Mouse (Mus musculus) lung, embryonic 14.5 days (tissue): ENCODE results near the gene Gdpd5. TPM values are rescaled to one million over a fixed set of nuclear protein-coding genes. Genes with fewer than 3 reads are reported as not detected.
A peak's percentile ranks its signal among the peaks of the same experiment; 100 is the strongest.
"Not testable (repeated sequence)": the region's sequence is repeated elsewhere in the genome, so short reads cannot be mapped to it uniquely, and the experiment has no call there.

Experiments used
- ATAC-seq: fragments of 200-750 bp; cut with Nextera tagmentation; 2 replicates; pipeline ENCODE4 v1.8.0; 2017; ENCODE audit warnings: mild to moderate bottlenecking, moderate TSS enrichment, moderate library complexity; ENCODE audit not compliant: insufficient read depth
- DNase-seq: peaks from one replicate; pipeline ENCODE4 v3.0.0-alpha.2; 2015
- H3K27ac ChIP-seq: fragments of 300-500 bp; sonication (generic); 2 replicates; pipeline ENCODE4 v1.5.1; 2014; ENCODE audit warnings: low read depth, mild to moderate bottlenecking, moderate library complexity
- H3K27me3 ChIP-seq: fragments of 300-500 bp; sonication (generic); 2 replicates; pipeline ENCODE4 v1.6.1; 2014; ENCODE audit warnings: low read length, control low read depth; ENCODE audit not compliant: insufficient read depth
- H3K36me3 ChIP-seq: fragments of 300-500 bp; sonication (generic); 2 replicates; pipeline ENCODE4 v1.6.1; 2014; ENCODE audit warnings: control low read depth; ENCODE audit not compliant: insufficient read depth
- H3K4me1 ChIP-seq: fragments of 300-500 bp; sonication (generic); 2 replicates; pipeline ENCODE4 v1.6.1; 2014; ENCODE audit warnings: antibody characterized with exemption, control low read depth; ENCODE audit not compliant: insufficient read depth
- H3K4me2 ChIP-seq: fragments of 300-500 bp; sonication (generic); 2 replicates; pipeline ENCODE4 v1.6.1; 2014; ENCODE audit warnings: mild to moderate bottlenecking
- H3K4me3 ChIP-seq: fragments of 300-500 bp; sonication (generic); 2 replicates; pipeline ENCODE4 v1.5.1; 2014; ENCODE audit warnings: low read depth, low read length
- H3K9ac ChIP-seq: fragments of 300-500 bp; sonication (generic); 2 replicates; pipeline ENCODE4 v1.6.1; 2014
- H3K9me3 ChIP-seq: fragments of 300-500 bp; sonication (generic); 2 replicates; pipeline ENCODE4 v1.6.1; 2016; ENCODE audit warnings: low read depth, low read length, control low read depth
- CTCF ChIP-seq: IDR thresholded peaks from 2 replicates; pipeline ENCODE4 v1.5.1; 2016; ENCODE audit warnings: antibody characterized with exemption, low read depth
- WGBS: fragments of 180-500 bp; shearing (Covaris S2); extraction: QIAGEN DNeasy Blood & Tissue Kit; methylation state at CpG from one replicate; pipeline ENCODE4 v1.1.7; 2014; 5-methylcytosine and 5-hydroxymethylcytosine counted together
- polyA plus RNA-seq: library from polyadenylated mRNA; unstranded; fragments of >200 nt; fragmentation: Nextera tagmentation; extraction: Ambion mirVana; gene quantifications from 2 replicates; pipeline ENCODE4 v1.2.1, GENCODE M21; 2014

The Gdpd5 gene
- polyA plus RNA-seq, 1 experiment from 2014 or later: 21.8 TPM

DNA sequence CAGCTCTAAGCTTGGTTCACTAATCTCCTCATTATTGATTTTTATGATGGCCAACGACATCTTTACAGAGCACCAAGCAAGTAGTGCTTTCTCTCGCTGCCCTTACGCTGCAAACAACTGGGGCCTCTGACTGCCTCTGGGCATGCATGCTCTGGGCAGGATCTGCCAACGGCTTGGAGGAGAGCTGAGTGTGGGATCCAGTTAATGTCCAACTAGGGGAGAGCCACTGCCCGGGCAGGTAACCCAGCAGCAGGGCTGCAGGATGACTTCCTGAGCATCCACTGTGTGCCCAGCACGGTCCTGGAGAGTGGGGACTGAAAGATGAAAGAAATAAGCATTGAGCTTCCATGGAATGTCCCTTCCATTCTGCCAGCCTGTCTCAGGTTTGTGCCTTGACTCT lies 14.5 kb upstream of the Gdpd5 start:
- no peaks in the 10 kb centered on the region for H3K27me3 ChIP-seq
- 56% methylated on average over 6 of the region's 6 CpGs for WGBS
- no peak overlapping the region for H3K9ac ChIP-seq
- no peak overlapping the region for H3K4me3 ChIP-seq
- no peak overlapping the region for H3K4me2 ChIP-seq
- DNase-seq: no peak
- H3K4me1 ChIP-seq: no peaks in the 10 kb centered on the region
- no peak for TF ChIP-seq CTCF
- no peak overlapping the region for H3K27ac ChIP-seq
- H3K9me3 ChIP-seq: no peaks in the 10 kb centered on the region
- ATAC-seq: no peak
- no peaks in the 10 kb centered on the region for H3K36me3 ChIP-seq

DNA sequence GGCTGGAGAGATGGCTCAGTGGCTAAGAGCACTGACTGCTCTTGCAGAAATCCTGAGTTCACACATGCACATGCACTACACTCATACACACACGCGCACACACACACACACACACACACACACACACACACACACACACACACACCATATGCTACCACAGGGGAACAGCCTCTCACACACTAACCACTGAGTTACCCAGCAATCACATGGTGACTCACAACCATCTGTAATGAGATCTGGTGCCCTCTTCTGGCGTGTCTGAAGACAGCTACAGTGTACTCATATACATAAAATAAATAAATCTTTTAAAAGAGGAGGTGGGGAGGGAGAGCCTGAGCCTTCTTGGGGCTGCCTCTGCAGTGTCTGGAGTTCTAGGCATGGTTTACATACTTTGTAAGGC lies 6.9 kb upstream of the Gdpd5 start:
- H3K9me3 ChIP-seq, DNase-seq, H3K9ac ChIP-seq, H3K4me2 ChIP-seq, H3K4me1 ChIP-seq, H3K36me3 ChIP-seq, ATAC-seq, H3K27ac ChIP-seq, H3K27me3 ChIP-seq, H3K4me3 ChIP-seq: not testable (repeated sequence)
- WGBS: 61% methylated on average over 3 of the region's 3 CpGs
- TF ChIP-seq CTCF: peak; percentile 47

DNA sequence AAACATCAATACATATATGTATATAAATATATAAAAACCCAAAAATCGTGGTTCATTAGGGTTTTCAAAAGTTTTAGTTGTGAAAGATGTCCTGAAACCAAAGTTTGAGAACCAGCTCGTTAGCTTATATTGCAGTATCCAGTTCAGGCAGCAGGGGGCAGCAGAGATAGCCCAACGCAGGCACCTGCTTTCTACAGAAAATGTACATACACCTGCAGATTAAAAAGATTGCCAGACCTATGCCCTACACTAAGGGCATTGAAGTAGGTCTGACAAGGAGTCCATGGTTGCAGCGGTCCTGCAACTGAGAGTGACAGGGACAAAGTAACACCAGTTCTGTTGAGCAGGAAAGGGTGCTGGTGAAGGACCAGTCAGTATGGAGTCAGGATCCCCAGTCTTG lies 5.8 kb upstream of the Gdpd5 start:
- Histone ChIP-seq H3K9ac (no peak overlapping the region), H3K4me2 (no peak overlapping the region), H3K36me3 (no peaks in the 10 kb centered on the region), H3K9me3 (no peaks in the 10 kb centered on the region), H3K4me1 (peaks cover 8% of the 10 kb centered on the region; the same call in 1 of the 2 replicates), H3K27me3 (no peaks in the 10 kb centered on the region), H3K27ac (no peak overlapping the region), H3K4me3 (no peak overlapping the region)
- WGBS: 8% methylated on average over 4 of the region's 4 CpGs
- peak; percentile 88 for TF ChIP-seq CTCF
- DNase-seq (peak; percentile 87), ATAC-seq (no peak)

DNA sequence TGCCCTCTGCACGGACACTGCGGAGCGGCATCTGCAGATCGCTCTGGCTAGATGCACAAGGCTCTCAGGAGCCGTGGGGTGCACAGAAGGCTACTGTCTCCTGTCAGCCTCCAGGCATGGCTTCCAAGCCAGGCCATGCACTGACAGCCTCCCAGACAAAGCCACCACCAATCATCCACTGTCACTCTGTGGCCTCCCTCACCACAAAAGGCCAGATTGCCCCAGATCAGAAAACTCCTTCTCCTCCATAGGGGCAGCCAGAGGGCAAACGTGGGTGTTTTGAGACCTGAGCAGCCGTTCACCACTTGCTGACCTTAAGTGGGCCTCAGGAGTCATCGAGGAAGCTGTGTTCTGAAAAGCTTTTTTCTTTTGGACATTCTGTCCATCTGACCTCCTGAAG lies 2.3 kb upstream of the Gdpd5 start:
- no peak overlapping the region for H3K4me3 ChIP-seq
- ATAC-seq: no peak
- H3K4me2 ChIP-seq: no peak overlapping the region
- no peak overlapping the region for H3K9ac ChIP-seq
- H3K4me1 ChIP-seq: peaks cover 16% of the 10 kb centered on the region
- no peak overlapping the region for H3K27ac ChIP-seq
- WGBS: 57% methylated on average over 8 of the region's 8 CpGs
- no peak for TF ChIP-seq CTCF
- H3K27me3 ChIP-seq: no peaks in the 10 kb centered on the region
- DNase-seq: no peak
- H3K9me3 ChIP-seq: no peaks in the 10 kb centered on the region
- no peaks in the 10 kb centered on the region for H3K36me3 ChIP-seq

DNA sequence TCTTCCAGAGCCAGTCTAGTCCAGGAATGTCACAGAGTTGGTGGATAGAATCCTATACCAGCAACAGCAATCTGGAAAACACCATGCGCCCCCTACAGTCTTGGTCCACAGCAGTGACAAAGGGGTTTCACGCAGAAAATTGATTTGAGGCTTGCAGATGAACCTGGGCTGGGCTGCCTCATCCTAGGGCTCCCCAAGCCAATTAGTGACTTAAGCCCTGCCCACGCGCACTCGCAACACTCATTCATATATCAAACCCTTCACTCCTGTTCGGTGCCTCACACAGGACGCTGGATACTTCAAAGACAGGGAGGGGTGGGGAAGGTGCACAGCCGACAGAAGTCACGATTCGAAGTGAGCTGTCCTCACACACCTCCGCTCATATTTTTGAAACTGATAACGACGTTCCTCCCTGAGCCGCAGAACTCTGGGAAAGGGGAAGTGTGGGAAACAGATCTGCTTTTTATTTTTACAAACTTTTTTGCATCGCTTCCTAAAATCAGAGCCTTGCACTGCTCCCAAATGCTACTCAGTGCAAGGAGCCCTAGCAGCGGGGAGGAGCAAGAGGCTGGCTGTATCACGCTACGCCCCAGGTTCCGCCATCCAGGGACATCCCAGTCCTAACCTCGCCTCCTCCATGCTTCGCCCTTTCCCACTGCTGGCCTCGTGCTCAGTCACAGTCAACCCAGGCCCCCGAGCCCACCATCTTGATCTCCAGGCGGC lies 562 bp upstream of the Gdpd5 start:
- H3K9me3 ChIP-seq: no peaks in the 10 kb centered on the region
- peak overlapping the region; percentile 72 for H3K9ac ChIP-seq
- H3K4me1 ChIP-seq: peaks cover 22% of the 10 kb centered on the region
- ATAC-seq: peak; percentile 73
- H3K27ac ChIP-seq: peak overlapping the region; percentile 93
- DNase-seq: peak; percentile 84
- H3K4me2 ChIP-seq: peak overlapping the region; percentile 95
- H3K4me3 ChIP-seq: peak overlapping the region; percentile 63
- under 1% methylated on average over 24 of the region's 24 CpGs for WGBS
- no peaks in the 10 kb centered on the region for H3K27me3 ChIP-seq
- peak; percentile 70 for TF ChIP-seq CTCF
- H3K36me3 ChIP-seq: no peaks in the 10 kb centered on the region

DNA sequence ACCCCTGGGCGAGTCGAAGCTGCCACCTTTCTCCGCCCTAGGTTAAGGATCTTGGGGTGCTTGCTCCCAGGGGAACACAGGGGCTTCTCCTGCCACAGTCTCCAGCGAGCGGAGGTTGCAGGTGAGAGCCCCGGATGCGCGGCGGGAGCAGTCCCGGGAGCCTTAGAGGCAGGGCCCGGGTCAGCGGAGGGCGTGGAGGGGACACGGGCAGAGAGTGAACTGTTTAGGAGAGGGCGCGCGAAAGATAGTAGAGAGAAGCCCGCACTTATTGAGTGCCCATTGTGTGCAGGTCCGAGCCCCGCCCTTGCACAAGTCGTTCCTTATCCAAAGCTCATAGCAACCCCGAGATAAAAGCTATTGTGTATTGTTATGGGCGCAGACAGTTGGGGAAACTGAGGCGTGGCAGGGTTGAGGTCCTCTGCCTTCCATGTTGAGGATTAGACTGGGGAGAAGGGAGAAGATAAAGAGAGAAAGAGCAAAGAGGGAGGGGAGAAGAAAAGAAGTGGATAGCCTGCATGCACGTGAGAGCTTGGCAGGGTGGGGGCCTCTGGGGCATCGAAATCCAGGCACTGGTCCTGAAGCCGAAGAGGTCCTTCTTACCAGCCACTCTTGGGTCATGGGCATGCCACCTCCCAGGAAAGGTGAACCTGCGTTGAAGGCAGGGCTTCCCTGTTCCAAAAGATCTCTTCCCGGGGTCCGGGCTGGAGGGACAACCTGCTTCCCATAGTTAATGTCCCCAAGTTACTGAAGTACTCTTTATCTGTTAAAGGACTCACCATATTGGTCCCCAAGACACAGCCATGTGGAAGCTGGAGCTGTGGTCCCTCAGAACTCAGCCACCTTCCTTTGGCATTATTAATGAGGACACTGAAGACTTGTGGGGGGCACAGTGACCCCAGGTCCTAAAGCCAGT lies 1.1 kb downstream of the Gdpd5 start:
- Histone ChIP-seq H3K36me3 (no peaks in the 10 kb centered on the region), H3K27me3 (no peaks in the 10 kb centered on the region), H3K4me3 (peak overlapping the region; percentile 63), H3K4me1 (peaks cover 22% of the 10 kb centered on the region), H3K9me3 (no peaks in the 10 kb centered on the region), H3K9ac (peak overlapping the region; percentile 68), H3K4me2 (peak overlapping the region; percentile 95), H3K27ac (peak overlapping the region; percentile 77; the same call in 1 of the 2 replicates)
- TF ChIP-seq CTCF: no peak
- 6% methylated on average over 30 of the region's 30 CpGs for WGBS
- no peak for ATAC-seq
- peak; percentile 19 for DNase-seq

DNA sequence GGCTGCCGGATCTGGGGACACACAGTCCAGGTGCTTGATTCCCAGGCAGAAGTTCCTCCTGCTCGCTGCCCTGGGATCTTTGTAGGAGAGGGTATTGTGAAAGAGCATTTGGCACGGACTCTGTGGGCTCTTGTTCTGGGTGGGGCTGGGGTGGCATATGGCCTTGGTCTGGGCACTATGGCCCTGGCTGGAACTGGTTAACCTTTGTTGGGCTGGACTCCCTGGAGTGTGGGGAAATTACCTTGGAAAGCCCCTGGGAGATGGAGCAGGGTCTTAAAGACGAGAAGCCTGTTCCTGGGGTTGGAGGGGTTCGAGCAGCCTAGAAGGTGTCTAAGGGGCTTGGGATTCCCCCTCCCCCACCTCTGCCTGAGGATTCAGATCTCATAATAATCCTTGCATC lies 2.0 kb downstream of the Gdpd5 start:
- no peaks in the 10 kb centered on the region for H3K27me3 ChIP-seq
- H3K9ac ChIP-seq: peak overlapping the region; percentile 68
- peak overlapping the region; percentile 63 for H3K4me3 ChIP-seq
- H3K4me1 ChIP-seq: peaks cover 22% of the 10 kb centered on the region
- peak overlapping the region; percentile 65 for H3K27ac ChIP-seq
- WGBS: 60% methylated on average over 5 of the region's 5 CpGs
- no peaks in the 10 kb centered on the region for H3K9me3 ChIP-seq
- H3K4me2 ChIP-seq: peak overlapping the region; percentile 95
- DNase-seq (no peak), ATAC-seq (no peak)
- no peaks in the 10 kb centered on the region for H3K36me3 ChIP-seq
- no peak for TF ChIP-seq CTCF
